Mouse (Mus musculus): ENCODE measurements around the gene Nckipsd. TPM values are rescaled to one million over a fixed set of nuclear protein-coding genes. Genes with fewer than 3 reads are reported as not detected.

The Nckipsd gene
- polyA plus RNA-seq, 1 experiment from 2014 or later = 9.5 TPM

DNA sequence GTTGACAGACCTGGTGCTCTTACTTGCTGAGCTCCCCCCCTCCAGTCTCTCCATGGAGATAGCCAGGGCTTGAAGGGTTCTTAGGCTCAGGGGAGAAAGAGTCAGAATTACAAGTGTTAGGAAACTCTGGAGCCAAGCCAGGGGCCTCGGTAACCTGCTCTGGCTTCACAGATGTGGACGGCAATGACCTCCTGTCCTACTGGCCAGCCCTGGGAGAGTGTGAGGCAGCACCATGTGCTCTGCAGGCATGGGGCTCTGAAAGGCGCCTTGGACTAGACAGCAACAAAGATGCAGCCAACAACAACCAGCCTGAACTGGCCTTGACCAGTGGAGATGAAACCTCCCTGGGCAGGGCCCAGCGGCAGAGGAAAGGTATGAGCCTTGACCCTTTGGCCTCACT, 39.2 kb downstream of the Nckipsd start:
- Histone ChIP-seq H3K4me3 (ENCODE audit: low read depth, low read length) (no peak overlapping the region), H3K4me1 (ENCODE audit: control insufficient read depth, insufficient read depth, low read length) (no peaks in the 10 kb centered on the region), H3K27me3 (ENCODE audit: control insufficient read depth, insufficient read depth, low read length) (peaks cover 21% of the 10 kb centered on the region), H3K4me2 (no peak overlapping the region), H3K27ac (ENCODE audit: low read depth, low read length) (no peak overlapping the region), H3K9me3 (replicated peaks; ENCODE audit: control insufficient read depth, low read length) (no peaks in the 10 kb centered on the region), H3K36me3 (ENCODE audit: control insufficient read depth, insufficient read depth, low read length) (no peaks in the 10 kb centered on the region), H3K9ac (ENCODE audit: low read depth, low read length) (no peak overlapping the region)
- WGBS (ENCODE audit: insufficient replicate concordance) = 78% methylated on average over 4 of the region's 4 CpGs
- no peak for ATAC-seq (replicated peaks; ENCODE audit: insufficient number of reproducible peaks, low FRiP score, low TSS enrichment)

DNA sequence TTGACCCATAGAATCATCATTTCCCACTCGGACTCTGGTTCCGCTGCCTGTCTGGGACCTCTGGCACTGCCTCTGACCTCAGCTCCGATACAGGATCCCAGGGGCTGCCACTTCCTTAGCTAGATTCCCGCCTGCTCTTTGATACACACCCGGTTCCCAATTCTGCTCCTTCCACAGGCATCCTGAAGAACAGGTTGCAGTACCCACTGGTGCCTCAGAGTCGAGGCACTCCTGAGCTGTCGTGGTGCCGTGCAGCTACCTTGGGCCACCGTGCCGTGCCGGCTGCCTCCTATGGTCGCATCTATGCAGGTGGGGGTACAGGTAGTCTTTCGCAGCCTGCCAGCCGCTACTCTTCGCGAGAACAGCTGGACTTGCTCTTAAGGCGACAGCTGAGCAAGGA, 40.3 kb downstream of the Nckipsd start:
- H3K27me3 ChIP-seq (ENCODE audit: control insufficient read depth, insufficient read depth, low read length) = peaks cover 11% of the 10 kb centered on the region
- H3K36me3 ChIP-seq (ENCODE audit: control insufficient read depth, insufficient read depth, low read length) = no peaks in the 10 kb centered on the region
- H3K4me2 ChIP-seq = no peak overlapping the region
- no peak for ATAC-seq (replicated peaks; ENCODE audit: insufficient number of reproducible peaks, low FRiP score, low TSS enrichment)
- WGBS (ENCODE audit: insufficient replicate concordance) = 61% methylated on average over 17 of the region's 17 CpGs
- no peak overlapping the region for H3K4me3 ChIP-seq (ENCODE audit: low read depth, low read length)
- no peak overlapping the region for H3K27ac ChIP-seq (ENCODE audit: low read depth, low read length)
- no peak overlapping the region for H3K9ac ChIP-seq (ENCODE audit: low read depth, low read length)
- no peaks in the 10 kb centered on the region for H3K9me3 ChIP-seq (replicated peaks; ENCODE audit: control insufficient read depth, low read length)
- peaks cover 2% of the 10 kb centered on the region for H3K4me1 ChIP-seq (ENCODE audit: control insufficient read depth, insufficient read depth, low read length)

DNA sequence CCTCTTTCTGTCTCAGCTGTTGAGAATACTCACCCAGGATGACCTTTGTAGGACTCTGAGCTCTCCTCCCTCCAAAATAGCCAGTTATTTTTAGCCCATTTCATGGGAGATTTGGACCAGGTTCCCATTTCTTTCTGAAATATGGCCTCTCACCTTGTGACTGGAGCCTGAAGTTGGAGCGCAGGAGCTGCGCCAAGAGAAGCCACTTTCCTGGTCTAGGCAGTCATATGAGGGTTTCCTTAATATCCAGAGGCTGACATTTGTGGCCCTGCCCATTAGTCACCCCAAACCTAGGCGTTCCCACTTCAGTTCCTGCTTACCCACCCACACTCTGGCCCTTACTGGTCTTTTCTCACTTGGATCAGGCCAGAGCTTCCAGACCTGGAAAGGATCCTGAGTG, 44.8 kb downstream of the Nckipsd start, which contains the start of gene Slc26a6:
Gene Slc26a6 (plus strand): TSS at position 308 of the 400 bp plus-strand sequence.
- Histone ChIP-seq H3K9me3 (replicated peaks; ENCODE audit: control insufficient read depth, low read length) (no peaks in the 10 kb centered on the region), H3K27ac (ENCODE audit: low read depth, low read length) (peak within 1 kb of the TSS; percentile 46; the same call in 1 of the 2 replicates), H3K4me3 (ENCODE audit: low read depth, low read length) (peak within 1 kb of the TSS; percentile 74), H3K4me2 (peak within 1 kb of the TSS; percentile 97), H3K36me3 (ENCODE audit: control insufficient read depth, insufficient read depth, low read length) (peaks cover 4% of the 10 kb centered on the region; the same call in 1 of the 2 replicates), H3K4me1 (ENCODE audit: control insufficient read depth, insufficient read depth, low read length) (peaks cover 9% of the 10 kb centered on the region), H3K27me3 (ENCODE audit: control insufficient read depth, insufficient read depth, low read length) (peaks cover 3% of the 10 kb centered on the region; the same call in 1 of the 2 replicates), H3K9ac (ENCODE audit: low read depth, low read length) (peak within 1 kb of the TSS; percentile 78)
- no peak for ATAC-seq (replicated peaks; ENCODE audit: insufficient number of reproducible peaks, low FRiP score, low TSS enrichment)
- WGBS (ENCODE audit: insufficient replicate concordance) = 89% methylated on average over 3 of the region's 3 CpGs

GRCm38 (mm10) chr9:108853635-108854240, 45.6 kb downstream of the Nckipsd start:
- Histone ChIP-seq H3K36me3 (ENCODE audit: control insufficient read depth, insufficient read depth, low read length) (peaks cover 4% of the 10 kb centered on the region; the same call in 1 of the 2 replicates), H3K4me1 (ENCODE audit: control insufficient read depth, insufficient read depth, low read length) (peaks cover 9% of the 10 kb centered on the region), H3K9me3 (replicated peaks; ENCODE audit: control insufficient read depth, low read length) (no peaks in the 10 kb centered on the region), H3K27ac (ENCODE audit: low read depth, low read length) (peak overlapping the region; percentile 46; the same call in 1 of the 2 replicates), H3K9ac (ENCODE audit: low read depth, low read length) (peak overlapping the region; percentile 78), H3K27me3 (ENCODE audit: control insufficient read depth, insufficient read depth, low read length) (peaks cover 3% of the 10 kb centered on the region; the same call in 1 of the 2 replicates), H3K4me3 (ENCODE audit: low read depth, low read length) (peak overlapping the region; percentile 74), H3K4me2 (peak overlapping the region; percentile 97)
- WGBS (ENCODE audit: insufficient replicate concordance) = 2% methylated on average over 25 of the region's 25 CpGs
- ATAC-seq (replicated peaks; ENCODE audit: insufficient number of reproducible peaks, low FRiP score, low TSS enrichment) = peak; percentile 84

DNA sequence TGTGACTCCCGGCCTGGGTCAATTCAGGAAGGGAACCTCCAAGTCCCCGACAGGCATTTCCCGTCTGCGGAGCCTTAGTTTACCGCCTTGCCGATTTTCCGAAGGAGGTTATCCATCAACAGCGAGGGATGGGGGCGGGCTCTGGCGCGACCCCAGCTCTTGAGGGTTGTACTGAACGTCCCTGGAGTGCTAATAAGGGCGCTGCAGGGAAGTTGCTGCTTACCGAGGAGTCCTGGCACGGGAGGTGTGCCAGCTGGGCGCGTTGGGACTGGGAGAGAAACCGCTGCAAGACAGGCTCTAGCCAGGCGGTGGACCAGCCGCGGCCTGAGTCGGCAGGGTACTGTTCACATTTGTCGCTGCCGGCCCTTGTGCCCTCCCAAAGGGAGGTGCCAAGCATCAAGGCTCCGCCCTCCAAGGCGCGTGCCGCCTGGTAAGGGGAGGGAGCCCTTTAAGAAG, 46.1 kb downstream of the Nckipsd start:
- H3K4me3 ChIP-seq (ENCODE audit: low read depth, low read length) = peak overlapping the region; percentile 74
- peak overlapping the region; percentile 78 for H3K9ac ChIP-seq (ENCODE audit: low read depth, low read length)
- ATAC-seq (replicated peaks; ENCODE audit: insufficient number of reproducible peaks, low FRiP score, low TSS enrichment) = peak; percentile 62
- peak overlapping the region; percentile 46; the same call in 1 of the 2 replicates for H3K27ac ChIP-seq (ENCODE audit: low read depth, low read length)
- under 1% methylated on average over 28 of the region's 28 CpGs for WGBS (ENCODE audit: insufficient replicate concordance)
- H3K9me3 ChIP-seq (replicated peaks; ENCODE audit: control insufficient read depth, low read length) = no peaks in the 10 kb centered on the region
- H3K27me3 ChIP-seq (ENCODE audit: control insufficient read depth, insufficient read depth, low read length) = no peaks in the 10 kb centered on the region
- peak overlapping the region; percentile 97 for H3K4me2 ChIP-seq
- peaks cover 4% of the 10 kb centered on the region; the same call in 1 of the 2 replicates for H3K36me3 ChIP-seq (ENCODE audit: control insufficient read depth, insufficient read depth, low read length)
- peaks cover 9% of the 10 kb centered on the region for H3K4me1 ChIP-seq (ENCODE audit: control insufficient read depth, insufficient read depth, low read length)

DNA sequence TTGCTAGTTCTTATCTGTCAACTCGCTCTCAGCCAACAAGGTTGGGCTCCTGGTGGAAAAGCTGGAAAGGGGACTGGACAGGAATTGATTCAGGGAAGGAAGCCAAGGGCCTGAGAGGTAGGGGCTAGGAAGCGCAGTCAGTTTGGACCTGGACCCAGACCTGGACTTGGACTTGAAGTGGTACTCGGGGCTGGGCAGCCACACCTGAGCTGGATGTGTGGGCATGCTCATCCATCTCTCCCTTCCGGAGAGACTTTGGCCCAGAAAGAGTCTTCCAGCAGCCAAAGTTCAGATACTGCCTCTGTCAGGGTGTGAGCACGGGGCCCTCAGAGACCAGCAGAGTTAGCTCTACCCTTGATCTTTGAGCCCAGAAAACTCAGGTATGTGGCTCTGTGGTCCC, 47.2 kb downstream of the Nckipsd start:
- no peak overlapping the region for H3K4me2 ChIP-seq
- H3K4me1 ChIP-seq (ENCODE audit: control insufficient read depth, insufficient read depth, low read length) = peaks cover 9% of the 10 kb centered on the region
- H3K27ac ChIP-seq (ENCODE audit: low read depth, low read length) = no peak overlapping the region
- no peak overlapping the region for H3K9ac ChIP-seq (ENCODE audit: low read depth, low read length)
- H3K4me3 ChIP-seq (ENCODE audit: low read depth, low read length) = no peak overlapping the region
- H3K27me3 ChIP-seq (ENCODE audit: control insufficient read depth, insufficient read depth, low read length) = no peaks in the 10 kb centered on the region
- WGBS (ENCODE audit: insufficient replicate concordance) = 42% methylated on average over 5 of the region's 5 CpGs
- ATAC-seq (replicated peaks; ENCODE audit: insufficient number of reproducible peaks, low FRiP score, low TSS enrichment) = no peak
- H3K9me3 ChIP-seq (replicated peaks; ENCODE audit: control insufficient read depth, low read length) = no peaks in the 10 kb centered on the region
- H3K36me3 ChIP-seq (ENCODE audit: control insufficient read depth, insufficient read depth, low read length) = peaks cover 4% of the 10 kb centered on the region; the same call in 1 of the 2 replicates

GRCm38 (mm10) chr9:108858792-108859527, 50.8 kb downstream of the Nckipsd start:
- WGBS (ENCODE audit: insufficient replicate concordance) = 65% methylated on average over 8 of the region's 8 CpGs
- peaks cover 4% of the 10 kb centered on the region; the same call in 1 of the 2 replicates for H3K36me3 ChIP-seq (ENCODE audit: control insufficient read depth, insufficient read depth, low read length)
- H3K27me3 ChIP-seq (ENCODE audit: control insufficient read depth, insufficient read depth, low read length) = no peaks in the 10 kb centered on the region
- H3K27ac ChIP-seq (ENCODE audit: low read depth, low read length) = no peak overlapping the region
- H3K9ac ChIP-seq (ENCODE audit: low read depth, low read length) = no peak overlapping the region
- no peaks in the 10 kb centered on the region for H3K9me3 ChIP-seq (replicated peaks; ENCODE audit: control insufficient read depth, low read length)
- H3K4me2 ChIP-seq = no peak overlapping the region
- ATAC-seq (replicated peaks; ENCODE audit: insufficient number of reproducible peaks, low FRiP score, low TSS enrichment) = no peak
- peaks cover 4% of the 10 kb centered on the region; the same call in 1 of the 2 replicates for H3K4me1 ChIP-seq (ENCODE audit: control insufficient read depth, insufficient read depth, low read length)
- H3K4me3 ChIP-seq (ENCODE audit: low read depth, low read length) = no peak overlapping the region
